Mouse (Mus musculus) heart, postnatal 0 days (tissue): ENCODE measurements at regions not wholly inside any gene's neighbourhood (a gene's known extent, or its start where the extent isn't known, plus 50 kb on each side); places are given as distances from the start of the nearest gene placed in this dataset.

Experiments
- ATAC-seq: fragments of 200-750 bp; cut with Nextera tagmentation; 2 replicates; pipeline ENCODE4 v1.8.0; 2017; ENCODE audit warnings: low read depth, moderate number of reproducible peaks, moderate library complexity; ENCODE audit not compliant: insufficient read depth
- DNase-seq: peaks from one replicate; pipeline ENCODE4 v3.0.0-alpha.2; 2016; ENCODE audit warnings: low spot score
- H3K27ac ChIP-seq: fragments of 300-500 bp; sonication (generic); 2 replicates; pipeline ENCODE4 v1.5.1; 2014; ENCODE audit warnings: low read depth, mild to moderate bottlenecking
- H3K27me3 ChIP-seq: fragments of 300-500 bp; sonication (generic); 2 replicates; pipeline ENCODE4 v1.6.1; 2014; ENCODE audit warnings: low read length, mixed read lengths; ENCODE audit not compliant: control insufficient read depth, insufficient read depth
- H3K36me3 ChIP-seq: fragments of 300-500 bp; sonication (generic); replicated peaks from 2 replicates; pipeline ENCODE4 v1.6.1; 2014; ENCODE audit warnings: low read length, mixed read lengths; ENCODE audit not compliant: control insufficient read depth, insufficient read depth
- H3K4me1 ChIP-seq: fragments of 300-500 bp; sonication (generic); 2 replicates; pipeline ENCODE4 v1.6.1; 2014; ENCODE audit warnings: antibody characterized with exemption; ENCODE audit not compliant: control insufficient read depth, insufficient read depth
- H3K4me2 ChIP-seq: fragments of 300-500 bp; sonication (generic); 2 replicates; pipeline ENCODE4 v1.6.1; 2014; ENCODE audit warnings: low read depth, mild to moderate bottlenecking, low read length, moderate library complexity
- H3K4me3 ChIP-seq: fragments of 300-500 bp; sonication (generic); 2 replicates; pipeline ENCODE4 v1.5.1; 2014; ENCODE audit warnings: low read depth, low read length
- H3K9ac ChIP-seq: fragments of 300-500 bp; sonication (generic); replicated peaks from 2 replicates; pipeline ENCODE4 v1.6.1; 2014; ENCODE audit warnings: low read depth, low read length, mixed read lengths
- H3K9me3 ChIP-seq: fragments of 300-500 bp; sonication (generic); replicated peaks from 2 replicates; pipeline ENCODE4 v1.6.1; 2016; ENCODE audit warnings: low read length; ENCODE audit not compliant: control insufficient read depth
- CTCF ChIP-seq: IDR thresholded peaks from 2 replicates; pipeline ENCODE4 v1.5.1; 2016; ENCODE audit warnings: antibody characterized with exemption, control low read depth, low read depth
- EP300 ChIP-seq: IDR thresholded peaks from 2 replicates; pipeline ENCODE4 v1.6.1; 2016; ENCODE audit warnings: antibody characterized with exemption, low read depth
- WGBS: fragments of 180-500 bp; shearing (Covaris S2); extraction: QIAGEN DNeasy Blood & Tissue Kit; methylation state at CpG from one replicate; pipeline ENCODE4 v1.1.7; 2014; 5-methylcytosine and 5-hydroxymethylcytosine counted together

DNA sequence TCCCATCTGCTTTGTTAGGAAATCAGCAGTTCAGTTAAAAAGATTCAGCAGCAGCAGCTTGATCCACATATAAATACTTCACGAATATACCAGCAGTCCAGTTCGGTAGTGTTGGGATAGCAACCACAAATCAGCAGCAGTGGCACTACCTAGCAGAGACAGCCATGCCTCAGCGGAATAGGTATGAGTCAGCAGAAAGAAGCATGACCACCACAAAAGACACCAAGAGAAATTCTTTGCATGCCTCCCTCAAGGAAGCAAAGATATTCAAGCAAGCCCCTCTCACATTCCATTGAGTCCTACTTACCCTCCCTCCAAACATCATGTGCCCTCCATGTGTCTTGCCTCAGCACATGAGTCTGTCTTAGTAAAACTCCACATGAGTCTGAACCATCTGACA lies 117.5 kb upstream of the Cpeb2 start:
- H3K4me1 ChIP-seq = peaks cover 6% of the 10 kb centered on the region
- H3K27me3 ChIP-seq = no peaks in the 10 kb centered on the region
- TF ChIP-seq CTCF = no peak
- TF ChIP-seq EP300 = no peak
- H3K4me2 ChIP-seq = no peak overlapping the region
- 91% methylated on average over 3 of the region's 3 CpGs for WGBS
- no peaks in the 10 kb centered on the region for H3K9me3 ChIP-seq
- ATAC-seq = no peak
- H3K9ac ChIP-seq = no peak overlapping the region
- no peak overlapping the region for H3K27ac ChIP-seq
- H3K36me3 ChIP-seq = no peaks in the 10 kb centered on the region
- DNase-seq = no peak
- no peak overlapping the region for H3K4me3 ChIP-seq

DNA sequence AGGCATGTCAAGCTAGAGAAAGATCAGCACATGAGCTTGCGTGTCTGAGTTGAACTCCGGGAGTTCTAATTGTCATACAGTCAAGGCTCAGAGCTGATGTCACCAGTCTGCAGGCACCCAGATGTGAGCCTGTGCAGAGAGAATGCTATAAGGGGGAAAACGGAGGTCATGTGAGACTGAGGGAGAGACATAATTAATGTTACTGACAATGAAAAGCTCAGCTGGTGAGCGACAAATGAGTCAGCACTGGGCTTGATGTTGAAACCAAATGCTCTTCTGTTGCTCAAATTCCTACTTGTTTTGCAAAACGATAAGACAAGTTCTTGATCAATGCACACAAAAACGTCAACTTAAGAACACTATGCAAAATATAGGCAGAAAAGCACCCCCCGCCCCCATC lies 116.1 kb upstream of the Cpeb2 start:
- Histone ChIP-seq H3K9me3 (no peaks in the 10 kb centered on the region), H3K36me3 (no peaks in the 10 kb centered on the region), H3K4me3 (no peak overlapping the region), H3K9ac (no peak overlapping the region), H3K4me2 (no peak overlapping the region), H3K4me1 (peaks cover 6% of the 10 kb centered on the region), H3K27me3 (no peaks in the 10 kb centered on the region), H3K27ac (no peak overlapping the region)
- WGBS = 73% methylated on average over 7 of the region's 7 CpGs
- TF ChIP-seq EP300 (no peak), CTCF (no peak)
- DNase-seq (no peak), ATAC-seq (no peak)

DNA sequence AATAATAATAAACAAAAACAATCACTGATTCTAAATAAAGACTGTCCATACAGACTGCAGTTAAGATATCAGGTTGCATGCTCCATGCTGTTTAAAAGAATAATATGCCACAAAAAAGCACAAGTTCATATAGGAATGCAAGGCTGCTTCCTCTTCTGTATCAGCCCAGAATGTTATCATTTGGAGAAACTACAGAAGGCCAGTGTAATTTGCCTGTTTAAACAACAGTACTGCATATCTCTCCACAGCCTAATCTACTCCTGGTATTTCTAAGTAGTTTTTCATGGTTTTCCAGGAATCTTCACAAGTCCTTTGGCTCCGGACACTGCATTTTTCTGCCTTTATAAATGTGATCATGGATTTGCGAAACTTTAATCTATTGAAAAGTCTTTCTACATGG lies 111.9 kb upstream of the Cpeb2 start:
- TF ChIP-seq CTCF (no peak), EP300 (no peak)
- Histone ChIP-seq H3K4me1 (no peaks in the 10 kb centered on the region), H3K9ac (no peak overlapping the region), H3K36me3 (no peaks in the 10 kb centered on the region), H3K27ac (no peak overlapping the region), H3K4me2 (no peak overlapping the region), H3K4me3 (no peak overlapping the region), H3K9me3 (no peaks in the 10 kb centered on the region), H3K27me3 (no peaks in the 10 kb centered on the region)
- WGBS = 60% methylated on average over 2 of the region's 2 CpGs
- ATAC-seq = no peak
- no peak for DNase-seq

DNA sequence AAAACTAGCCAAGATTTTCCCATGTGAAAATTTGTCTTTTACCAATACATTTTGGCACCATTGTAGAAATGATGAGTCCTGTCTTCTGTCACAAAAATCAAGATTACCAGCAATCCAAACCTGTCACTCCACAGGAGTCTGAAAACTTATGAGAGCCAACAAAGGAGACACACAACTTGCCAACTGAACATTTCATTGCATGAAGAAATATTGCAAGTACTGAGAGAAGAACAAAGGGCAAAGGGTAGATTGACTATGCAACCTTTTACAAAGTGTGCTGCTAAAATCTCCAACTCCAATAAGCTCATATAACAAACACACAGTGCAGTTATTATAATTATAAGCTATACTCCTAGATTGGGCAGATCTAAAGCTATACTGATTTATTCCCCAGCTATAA lies 108.7 kb upstream of the Cpeb2 start:
- H3K27ac ChIP-seq = no peak overlapping the region
- TF ChIP-seq CTCF (no peak), EP300 (no peak)
- DNase-seq = no peak
- H3K9me3 ChIP-seq = no peaks in the 10 kb centered on the region
- H3K4me2 ChIP-seq = no peak overlapping the region
- H3K9ac ChIP-seq = no peak overlapping the region
- no peak overlapping the region for H3K4me3 ChIP-seq
- no peaks in the 10 kb centered on the region for H3K27me3 ChIP-seq
- H3K4me1 ChIP-seq = no peaks in the 10 kb centered on the region
- no peak for ATAC-seq
- no peaks in the 10 kb centered on the region for H3K36me3 ChIP-seq

DNA sequence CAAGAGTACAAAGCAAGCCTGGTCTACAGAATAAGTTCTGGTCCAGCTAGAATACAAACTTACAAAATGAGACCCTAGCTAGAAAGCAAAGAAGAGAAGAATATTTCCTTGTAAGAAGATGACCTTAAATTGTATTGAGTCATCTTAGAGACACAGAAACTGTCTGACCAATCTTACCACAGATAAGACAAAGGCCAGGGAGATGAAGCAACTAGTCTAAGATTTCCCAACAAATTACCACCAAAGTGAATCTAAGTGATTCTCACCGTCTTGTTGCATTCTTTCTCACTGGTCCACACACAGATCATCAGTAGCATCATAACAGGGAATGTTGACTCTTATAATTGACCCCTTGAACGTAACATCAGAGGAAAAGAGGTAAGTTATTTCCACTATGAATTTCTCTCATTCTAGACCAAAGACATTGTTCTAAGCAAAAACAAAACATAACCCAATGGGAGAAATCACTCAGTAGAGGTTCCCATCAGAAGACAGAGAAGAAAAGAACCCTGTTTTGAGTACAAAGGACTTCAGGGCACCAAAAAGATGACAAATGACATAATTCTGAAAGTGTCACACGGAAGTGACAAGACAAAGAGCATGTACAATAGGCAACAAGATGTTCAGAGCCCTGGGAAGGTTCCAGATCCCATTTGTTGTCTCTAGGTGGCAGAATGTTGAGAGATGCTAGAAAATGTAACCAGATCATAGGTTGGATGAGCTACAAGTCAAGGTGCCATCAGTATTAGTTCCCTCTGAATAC lies 107.0 kb upstream of the Cpeb2 start:
- no peaks in the 10 kb centered on the region for H3K9me3 ChIP-seq
- no peaks in the 10 kb centered on the region for H3K36me3 ChIP-seq
- H3K4me2 ChIP-seq = no peak overlapping the region
- no peak overlapping the region for H3K4me3 ChIP-seq
- no peak overlapping the region for H3K9ac ChIP-seq
- no peaks in the 10 kb centered on the region for H3K27me3 ChIP-seq
- H3K27ac ChIP-seq = no peak overlapping the region
- no peak for ATAC-seq
- WGBS = 76% methylated on average over 3 of the region's 3 CpGs
- no peaks in the 10 kb centered on the region for H3K4me1 ChIP-seq
- no peak for TF ChIP-seq CTCF
- no peak for TF ChIP-seq EP300
- no peak for DNase-seq

DNA sequence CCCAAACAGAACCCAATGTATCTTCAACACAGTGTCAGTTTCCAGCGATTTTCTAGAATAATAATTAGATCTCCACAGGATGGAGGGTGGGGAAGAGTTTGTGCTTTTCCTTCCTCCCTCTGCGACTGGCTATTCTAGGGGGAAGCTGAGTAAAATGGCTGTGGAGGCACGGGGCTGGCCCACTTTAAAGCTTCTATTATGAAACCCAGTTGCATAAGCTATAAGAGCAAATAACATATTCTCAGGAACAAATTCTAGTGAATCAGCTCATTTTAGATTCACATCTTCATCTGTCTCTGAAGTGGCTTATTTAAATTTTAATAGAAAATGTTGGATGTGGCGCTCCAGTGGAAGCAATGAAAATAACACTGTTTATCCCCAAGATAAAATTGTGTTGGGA lies 102.6 kb upstream of the Cpeb2 start:
- no peaks in the 10 kb centered on the region for H3K9me3 ChIP-seq
- no peak overlapping the region for H3K4me3 ChIP-seq
- no peak overlapping the region for H3K27ac ChIP-seq
- H3K4me1 ChIP-seq = no peaks in the 10 kb centered on the region
- H3K9ac ChIP-seq = no peak overlapping the region
- WGBS = 62% methylated on average over 4 of the region's 4 CpGs
- ATAC-seq (no peak), DNase-seq (no peak)
- no peaks in the 10 kb centered on the region for H3K36me3 ChIP-seq
- TF ChIP-seq CTCF = no peak
- no peak for TF ChIP-seq EP300
- H3K27me3 ChIP-seq = no peaks in the 10 kb centered on the region
- H3K4me2 ChIP-seq = no peak overlapping the region
